Mouse (Mus musculus) brown adipose tissue, adult 24 weeks (tissue): Measurements from ENCODE around the gene Med27. TPM values are rescaled to one million over a fixed set of nuclear protein-coding genes. Genes with fewer than 3 reads are reported as not detected.
"Not testable (repeated sequence)": the region's sequence is repeated elsewhere in the genome, so short reads cannot be mapped to it uniquely, and the experiment has no call there.

Experiments used
- H3K27ac ChIP-seq: fragments of 200-500 bp; replicated peaks from 2 replicates; pipeline ENCODE4 v1.5.1; 2012; ENCODE audit warnings: low read depth, mild to moderate bottlenecking, low read length
- H3K4me1 ChIP-seq: fragments of 200-500 bp; 2 replicates; pipeline ENCODE4 v1.6.1; 2012; ENCODE audit warnings: low read length, mixed read lengths; ENCODE audit not compliant: control insufficient read depth, insufficient read depth, insufficient read length
- H3K4me3 ChIP-seq: fragments of 200-500 bp; 2 replicates; pipeline ENCODE4 v1.5.1; 2012; ENCODE audit warnings: low read depth, mild to moderate bottlenecking, low read length, moderate library complexity; ENCODE audit not compliant: insufficient read depth
- polyA plus RNA-seq: library from polyadenylated mRNA; stranded (reverse); fragments of >200 nt; gene quantifications from 2 replicates; pipeline ENCODE4 v1.2.4, GENCODE M21; 2012; ENCODE audit not compliant: missing spikeins, insufficient read depth, insufficient read length

The Med27 gene
- polyA plus RNA-seq, 1 experiment = 8.2 TPM

DNA sequence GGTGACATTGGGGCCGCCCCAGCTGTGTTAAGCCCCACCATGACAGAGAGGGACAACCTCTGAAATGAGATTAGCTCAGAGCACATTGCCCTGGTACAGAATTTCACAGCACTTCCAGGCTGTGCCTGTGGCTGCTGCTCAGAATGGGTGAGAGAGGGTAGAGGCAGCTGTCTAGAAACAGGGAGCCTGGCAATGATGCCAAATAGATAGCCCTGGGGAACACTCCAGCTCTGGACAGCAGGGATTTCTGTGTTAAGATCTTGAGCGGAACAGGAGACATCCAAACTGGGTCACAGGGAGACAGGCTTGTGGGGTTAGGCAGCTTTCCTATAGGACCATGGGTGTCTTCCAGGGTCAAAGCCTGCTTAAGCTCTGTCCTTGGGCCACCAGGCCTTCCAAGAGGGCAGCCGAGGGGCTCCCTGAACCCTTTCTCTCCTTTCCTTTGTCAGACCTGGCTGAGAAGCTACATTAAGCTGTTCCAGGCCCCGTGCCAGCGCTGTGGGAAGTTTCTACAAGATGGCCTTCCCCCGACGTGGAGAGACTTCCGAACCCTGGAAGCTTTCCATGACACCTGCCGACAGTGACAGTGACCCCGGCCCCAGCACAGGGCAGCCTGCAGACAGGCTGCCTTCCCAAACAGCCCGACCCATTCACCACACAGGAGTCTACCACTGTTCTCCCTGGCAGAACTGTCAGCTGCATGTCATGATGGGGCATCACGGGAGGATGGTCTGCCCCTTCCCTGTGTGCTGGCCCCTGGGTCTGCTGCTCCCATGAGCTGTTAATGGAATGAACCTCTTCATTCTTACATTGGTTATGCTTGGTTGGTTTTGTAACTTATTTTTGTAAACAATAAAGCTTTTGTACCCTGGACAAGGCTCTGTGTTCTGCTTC lies 177.5 kb downstream of the Med27 start:
- H3K4me3 ChIP-seq = no peak overlapping the region
- H3K27ac ChIP-seq = no peak overlapping the region
- peaks cover 8% of the 10 kb centered on the region; the same call in 1 of the 2 replicates for H3K4me1 ChIP-seq

- Histone ChIP-seq H3K4me3 (no peak overlapping the region), H3K27ac (no peak overlapping the region), H3K4me1 (peaks cover 8% of the 10 kb centered on the region; the same call in 1 of the 2 replicates)
Measured at GRCm38 (mm10) chr2:29525273-29525805, 178.7 kb downstream of the Med27 start.

DNA sequence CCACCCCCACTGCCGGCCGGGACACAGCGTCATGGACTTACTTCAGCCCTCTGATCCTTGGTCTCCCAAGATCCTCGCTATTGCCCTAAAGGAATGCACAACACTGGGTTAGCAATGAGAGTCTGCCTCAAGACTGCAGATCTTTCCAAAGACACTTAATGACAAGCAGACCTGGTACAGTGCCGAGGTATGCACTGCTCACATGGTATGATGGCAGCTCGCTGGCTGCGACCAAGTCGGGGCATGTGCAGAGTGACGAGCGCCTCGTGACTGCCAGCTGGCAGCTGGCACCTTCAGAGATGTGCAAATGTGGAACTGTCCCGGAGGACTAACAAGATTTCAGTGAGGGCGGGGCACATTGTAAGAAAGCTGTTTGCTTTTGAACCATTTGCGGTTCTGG lies 179.6 kb downstream of the Med27 start:
- peaks cover 8% of the 10 kb centered on the region; the same call in 1 of the 2 replicates for H3K4me1 ChIP-seq
- no peak overlapping the region for H3K4me3 ChIP-seq
- no peak overlapping the region for H3K27ac ChIP-seq

DNA sequence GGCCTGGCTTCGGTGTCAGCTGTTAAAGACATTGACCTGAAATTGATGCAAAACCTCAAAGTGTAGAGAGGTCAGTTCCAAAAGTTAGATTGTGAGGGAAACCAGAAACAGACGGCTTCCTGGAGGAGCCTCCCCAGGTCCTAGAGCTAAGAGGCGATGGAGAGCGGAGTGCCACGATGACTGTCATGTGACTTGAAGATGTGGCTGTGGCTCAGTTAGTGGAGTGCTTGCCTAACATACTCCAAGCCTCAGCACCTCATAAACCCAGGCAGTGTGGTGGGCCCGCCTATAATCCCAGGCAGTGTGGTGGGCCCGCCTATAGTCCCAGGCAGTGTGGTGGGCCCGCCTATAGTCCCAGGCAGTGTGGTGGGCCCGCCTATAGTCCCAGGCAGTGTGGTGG lies 180.9 kb downstream of the Med27 start:
- H3K4me1 ChIP-seq, H3K4me3 ChIP-seq, H3K27ac ChIP-seq: not testable (repeated sequence)

- Histone ChIP-seq H3K4me1 (peaks cover 4% of the 10 kb centered on the region; the same call in 1 of the 2 replicates), H3K27ac (no peak overlapping the region)
Measured at GRCm38 (mm10) chr2:29528811-29529210, 182.2 kb downstream of the Med27 start.

DNA sequence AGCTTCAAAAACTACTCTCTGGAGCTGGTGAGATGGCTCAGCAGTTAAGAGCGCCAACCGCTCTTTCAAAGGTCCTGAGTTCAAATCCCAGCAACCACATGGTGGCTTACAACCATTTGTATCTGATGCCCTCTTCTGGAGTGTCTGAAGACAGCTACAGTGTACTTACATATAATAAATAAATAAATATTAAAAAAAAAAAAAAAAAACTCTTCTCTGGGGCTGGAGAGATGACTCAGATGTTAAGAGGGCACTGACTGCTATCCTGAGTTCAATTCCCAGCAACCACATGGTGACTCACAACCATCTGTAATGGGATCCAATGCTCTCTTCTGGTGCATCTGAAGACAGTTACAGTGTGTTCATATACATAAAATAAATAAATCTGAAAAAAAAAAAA lies 183.2 kb downstream of the Med27 start:
- H3K4me3 ChIP-seq, H3K27ac ChIP-seq, H3K4me1 ChIP-seq: not testable (repeated sequence)

More at GRCm38 (mm10) chr2:29528811-29529210, 182.2 kb downstream of the Med27 start:
- H3K4me3 ChIP-seq = no peak overlapping the region

- H3K27ac ChIP-seq = no peak overlapping the region
- H3K4me3 ChIP-seq = no peak overlapping the region
- no peaks in the 10 kb centered on the region for H3K4me1 ChIP-seq
Measured at GRCm38 (mm10) chr2:29532173-29532572, 185.6 kb downstream of the Med27 start.

GRCm38 (mm10) chr2:29532921-29533320 lies 186.3 kb downstream of the Med27 start:
- Histone ChIP-seq H3K4me1 (no peaks in the 10 kb centered on the region), H3K4me3 (no peak overlapping the region), H3K27ac (no peak overlapping the region)

GRCm38 (mm10) chr2:29535566-29536244 lies 189.1 kb downstream of the Med27 start:
- Histone ChIP-seq H3K4me3 (no peak overlapping the region), H3K27ac (no peak overlapping the region), H3K4me1 (no peaks in the 10 kb centered on the region)

- H3K4me3 ChIP-seq = no peak overlapping the region
- H3K27ac ChIP-seq = no peak overlapping the region
- no peaks in the 10 kb centered on the region for H3K4me1 ChIP-seq
Measured at GRCm38 (mm10) chr2:29536481-29536880, 189.9 kb downstream of the Med27 start.

GRCm38 (mm10) chr2:29537334-29537733 lies 190.7 kb downstream of the Med27 start:
- H3K27ac ChIP-seq = no peak overlapping the region
- H3K4me3 ChIP-seq = no peak overlapping the region
- H3K4me1 ChIP-seq = no peaks in the 10 kb centered on the region

DNA sequence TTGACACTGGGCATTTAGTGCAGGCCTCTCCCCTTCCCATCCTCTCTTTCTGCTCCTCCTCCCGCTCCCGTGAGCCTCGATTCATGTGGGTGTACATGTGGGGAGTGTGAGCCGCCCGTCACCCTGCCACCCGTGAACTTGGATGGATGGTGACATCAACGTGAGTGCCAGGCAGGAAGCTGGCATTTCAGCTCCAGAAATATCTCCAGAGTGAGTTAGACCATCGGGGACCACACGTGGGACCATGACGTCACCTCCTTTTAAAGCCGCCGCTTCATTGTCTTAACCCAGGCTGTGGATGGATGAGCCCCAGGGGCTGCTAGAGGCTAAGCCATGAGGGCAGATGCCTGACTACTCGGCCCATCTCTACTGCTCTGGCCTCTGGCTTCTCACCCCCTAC lies 195.4 kb downstream of the Med27 start:
- Histone ChIP-seq H3K4me3 (no peak overlapping the region), H3K4me1 (no peaks in the 10 kb centered on the region; the same call in 1 of the 2 replicates), H3K27ac (no peak overlapping the region)

DNA sequence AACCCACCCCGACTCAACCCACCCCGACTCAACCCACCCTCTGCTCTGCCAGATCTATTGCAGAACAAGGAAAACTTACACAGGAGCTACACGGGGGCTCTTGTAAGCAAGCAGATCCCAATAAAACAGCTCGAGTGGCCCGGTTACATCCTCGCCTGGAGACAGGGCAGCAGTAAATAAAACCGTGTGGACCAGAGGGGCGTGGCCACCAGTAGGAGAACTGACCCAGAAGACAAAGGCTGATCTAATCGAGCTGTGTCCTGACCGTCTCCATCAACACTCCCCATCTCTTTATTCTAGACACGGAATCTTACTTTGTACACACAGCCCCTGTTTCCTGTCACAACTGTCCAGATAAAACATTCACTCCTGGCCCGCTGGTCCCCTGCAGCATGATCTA lies 200.0 kb downstream of the Med27 start:
- no peak overlapping the region for H3K4me3 ChIP-seq
- no peak overlapping the region for H3K27ac ChIP-seq
- H3K4me1 ChIP-seq = no peaks in the 10 kb centered on the region; the same call in 1 of the 2 replicates

GRCm38 (mm10) chr2:29551816-29552585 lies 205.4 kb downstream of the Med27 start:
- no peaks in the 10 kb centered on the region; the same call in 1 of the 2 replicates for H3K4me1 ChIP-seq
- no peak overlapping the region for H3K27ac ChIP-seq
- H3K4me3 ChIP-seq = no peak overlapping the region
